Mouse (Mus musculus) right cerebral cortex, postnatal 25 days (tissue): Measurements from ENCODE around the gene Slc11a1.
"Not testable (repeated sequence)": the region's sequence is repeated elsewhere in the genome, so short reads cannot be mapped to it uniquely, and the experiment has no call there.

ENCODE experiments used
- DNase-seq: peaks from one replicate; pipeline ENCODE4 v3.0.0; 2022

Slc11a1 gene

DNA sequence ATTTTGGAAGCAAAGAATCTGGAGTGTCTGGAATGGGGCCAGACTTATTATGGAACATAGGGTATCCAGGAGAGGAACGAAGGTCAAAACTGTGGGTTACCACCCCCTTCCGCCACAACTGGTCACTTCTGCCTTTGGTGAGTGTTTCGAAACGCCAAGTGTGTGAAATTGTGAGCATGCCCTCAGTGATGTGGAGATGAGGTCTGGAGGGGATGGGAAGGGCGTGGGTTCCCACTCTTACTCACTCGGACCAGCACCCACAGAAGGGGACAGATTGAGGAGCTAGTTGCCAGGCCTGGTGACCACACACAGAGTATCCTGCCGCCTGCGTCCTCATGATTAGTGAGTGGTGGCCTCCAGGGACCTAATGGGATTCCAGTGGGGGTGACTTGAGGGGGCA lies at the start of gene Slc11a1:
Slc11a1 (plus strand) TSS at position 216 of the 400 bp plus-strand sequence.
- DNase-seq: no peak

DNA sequence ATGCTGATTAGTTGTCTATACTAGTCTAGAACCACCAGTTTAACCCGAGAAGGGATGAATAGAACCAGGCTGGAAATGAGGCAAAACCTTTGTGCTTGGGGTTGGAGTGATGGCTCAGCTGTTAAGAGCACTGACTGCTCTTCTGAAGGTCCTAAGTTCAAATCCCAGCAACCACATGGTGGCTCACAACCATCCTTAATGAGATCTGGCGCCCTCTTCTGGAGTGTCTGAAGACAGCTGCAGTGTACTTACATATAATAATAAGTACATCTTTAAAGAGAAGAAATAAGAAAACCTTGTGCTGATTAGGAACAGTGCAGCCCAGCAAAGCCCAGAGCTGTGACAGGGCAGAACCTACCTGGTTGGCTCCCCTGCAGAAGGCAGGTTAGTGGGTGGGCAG lies 48.1 kb upstream of the Slc11a1 start:
- not testable (repeated sequence) for DNase-seq

DNA sequence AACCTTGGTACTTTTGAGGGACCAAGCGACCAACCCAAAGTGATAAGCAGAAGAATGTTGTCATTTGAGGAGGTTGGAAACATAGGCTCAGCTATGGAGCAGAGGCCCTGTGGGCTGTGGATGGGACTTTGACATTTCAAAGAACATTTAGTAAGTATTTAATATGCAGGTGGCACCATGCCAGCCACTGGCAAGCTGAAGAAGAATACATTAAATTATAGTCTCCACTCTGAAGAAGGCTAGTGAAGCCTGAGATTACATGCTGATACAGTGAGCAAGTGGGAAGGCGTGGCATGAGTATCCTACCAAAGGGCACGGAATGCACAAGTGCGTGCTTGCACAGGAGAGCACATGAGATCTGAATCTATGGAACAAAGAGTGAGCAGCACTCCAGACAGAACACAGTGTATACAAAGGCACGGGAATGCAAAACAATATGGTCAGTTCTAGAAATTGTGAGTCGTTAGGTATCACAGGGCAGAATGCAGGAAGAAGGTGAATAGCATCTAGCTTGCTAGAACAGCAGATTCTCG lies 45.0 kb upstream of the Slc11a1 start:
- no peak for DNase-seq

DNA sequence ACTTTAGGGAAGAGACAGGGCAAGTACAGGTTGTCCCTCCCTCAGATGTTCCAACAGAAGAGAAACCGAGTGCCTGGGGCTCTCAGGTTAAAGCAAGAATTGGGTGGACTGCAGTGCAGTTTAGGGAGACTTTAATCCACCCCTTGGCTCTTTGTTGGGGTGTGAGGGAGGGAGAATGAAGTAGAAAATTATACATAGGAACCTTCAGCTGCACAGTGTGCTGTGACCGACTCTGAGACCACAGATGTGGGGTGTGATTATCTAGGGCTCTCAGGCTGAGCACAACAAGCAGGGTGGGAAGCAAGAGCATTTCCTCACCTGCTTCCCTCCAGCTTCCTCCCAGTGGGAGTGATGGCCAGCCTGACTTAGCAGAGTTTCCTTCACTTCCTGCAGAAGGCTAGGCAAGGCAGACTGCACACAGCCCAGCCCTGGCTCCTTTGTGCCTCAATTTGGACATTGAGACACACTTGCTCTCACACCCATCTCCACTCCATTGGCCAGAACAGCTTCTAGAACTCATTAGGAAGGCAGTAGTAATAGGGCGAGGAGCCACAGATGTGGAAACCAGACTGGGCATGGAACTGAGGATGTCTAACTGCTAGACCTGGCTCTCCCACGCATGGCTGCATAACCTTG lies 43.8 kb upstream of the Slc11a1 start:
- no peak for DNase-seq

DNA sequence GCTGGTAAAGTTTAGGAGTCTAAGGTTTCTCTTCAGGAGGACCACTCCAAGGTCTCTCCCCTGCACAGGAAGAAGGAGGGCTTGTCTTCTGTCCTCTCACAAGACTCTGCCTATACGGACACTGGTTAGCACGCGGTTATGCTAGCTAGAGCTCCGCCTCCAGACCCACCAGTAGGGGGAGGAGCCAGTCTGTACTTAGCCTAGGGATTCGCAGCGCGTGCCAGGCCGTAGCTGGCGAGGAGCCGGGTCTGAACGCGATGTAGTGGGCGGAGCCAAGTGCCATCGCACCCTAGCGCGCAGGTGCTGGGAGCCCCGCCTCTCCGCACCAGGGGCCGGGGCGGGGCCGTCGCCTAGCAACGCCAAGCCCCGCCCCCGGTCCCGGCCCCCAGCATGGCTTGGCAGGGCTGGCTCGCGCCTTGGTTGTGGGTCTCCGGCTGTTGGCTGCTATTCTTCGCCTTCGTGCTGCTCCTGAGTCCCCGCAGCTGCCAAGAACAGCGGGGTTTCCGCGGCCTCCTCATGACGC lies 42.7 kb upstream of the Slc11a1 start:
- DNase-seq: peak; percentile 95

DNA sequence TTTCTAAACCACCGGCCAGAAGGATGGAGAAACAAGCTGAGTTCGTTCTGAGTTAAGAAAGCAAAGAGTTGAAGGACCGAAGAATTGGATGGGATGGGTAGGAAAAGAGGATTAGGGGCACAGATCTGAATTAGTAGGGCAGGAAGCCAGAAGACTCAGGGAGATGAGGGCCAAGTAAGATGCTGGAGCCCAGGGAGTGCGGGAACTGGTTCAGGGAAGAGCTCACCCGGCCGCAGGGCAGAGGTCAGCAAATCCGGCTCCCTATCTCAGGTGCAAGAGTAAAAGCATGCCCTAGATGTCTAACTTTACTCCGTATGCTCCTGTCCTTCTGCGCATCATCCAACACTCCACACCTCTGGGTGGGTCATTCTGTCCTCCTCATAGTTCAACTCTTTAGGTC lies 42.1 kb upstream of the Slc11a1 start:
- DNase-seq: peak; percentile 14

DNA sequence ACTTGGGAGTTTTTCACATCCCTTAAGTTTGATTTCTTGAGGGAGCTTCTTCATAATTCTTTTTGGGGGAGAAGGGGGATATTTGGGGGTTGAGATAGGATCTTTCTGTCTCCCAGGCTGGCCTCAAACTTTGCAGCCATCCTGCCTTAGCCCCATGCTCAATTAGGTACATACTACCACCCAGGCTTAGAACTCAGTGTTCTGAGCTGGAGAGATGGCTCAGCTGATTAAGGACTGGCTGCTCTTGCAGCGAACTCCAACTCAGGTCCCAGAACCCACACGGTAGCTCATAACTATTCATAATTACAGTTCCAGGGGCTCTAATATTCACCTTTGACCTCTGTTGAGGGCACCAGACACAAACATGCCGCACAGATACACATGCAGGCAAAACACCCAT lies 40.4 kb upstream of the Slc11a1 start:
- DNase-seq: no peak

DNA sequence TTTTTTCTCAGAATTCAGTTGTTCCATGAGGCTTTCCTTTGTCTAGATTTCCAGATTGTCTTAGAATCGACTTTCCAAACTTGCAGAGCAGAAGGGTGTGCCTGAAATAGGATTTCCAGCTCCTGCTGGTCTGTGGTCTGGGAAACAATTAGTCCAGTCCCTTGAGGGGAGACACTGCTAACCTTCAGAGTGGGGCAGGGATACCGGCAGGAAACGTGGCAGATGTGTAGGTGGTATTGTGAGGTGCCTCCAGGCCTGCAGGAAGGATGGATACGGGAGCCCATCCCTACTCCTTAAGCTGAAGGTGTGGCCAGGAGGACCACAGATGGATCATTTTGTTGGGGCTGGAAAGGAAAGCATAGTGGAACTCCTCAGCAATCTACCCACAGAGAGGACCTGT lies 40.0 kb upstream of the Slc11a1 start:
- DNase-seq: no peak

DNA sequence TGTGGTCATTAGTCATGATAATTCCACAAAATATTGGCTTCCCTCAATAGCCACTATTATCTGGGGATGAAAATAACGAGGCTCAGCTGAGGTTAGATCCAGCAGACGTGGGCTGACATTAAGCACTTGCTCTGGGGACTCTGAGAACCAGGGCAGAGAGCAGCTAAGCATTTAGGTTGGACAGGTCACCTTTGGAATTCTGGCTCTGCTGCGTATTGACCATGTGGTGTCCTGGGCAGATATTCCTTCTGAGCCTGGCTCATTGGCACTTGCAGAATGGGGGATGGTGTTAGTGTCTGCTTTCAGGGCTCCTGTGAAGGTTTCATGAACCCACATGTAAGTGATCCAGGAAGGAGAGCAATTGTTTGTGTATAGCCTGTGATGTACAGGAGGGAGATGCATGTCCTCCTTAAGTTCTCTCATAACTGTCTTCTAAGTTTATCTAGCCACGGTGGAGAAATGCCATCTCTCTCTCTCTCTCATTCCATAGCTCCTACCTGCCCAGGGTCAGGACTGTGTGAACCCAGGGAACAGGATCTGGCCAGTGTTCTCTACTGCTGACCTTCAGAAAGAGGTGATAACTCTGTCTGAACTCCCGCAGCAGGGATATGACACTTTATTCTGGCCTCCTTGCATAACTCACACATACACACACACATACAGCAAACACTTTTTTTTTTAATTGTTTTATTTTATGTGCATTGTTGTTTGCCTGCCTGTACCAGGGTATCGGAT lies 39.4 kb upstream of the Slc11a1 start:
- DNase-seq: no peak

DNA sequence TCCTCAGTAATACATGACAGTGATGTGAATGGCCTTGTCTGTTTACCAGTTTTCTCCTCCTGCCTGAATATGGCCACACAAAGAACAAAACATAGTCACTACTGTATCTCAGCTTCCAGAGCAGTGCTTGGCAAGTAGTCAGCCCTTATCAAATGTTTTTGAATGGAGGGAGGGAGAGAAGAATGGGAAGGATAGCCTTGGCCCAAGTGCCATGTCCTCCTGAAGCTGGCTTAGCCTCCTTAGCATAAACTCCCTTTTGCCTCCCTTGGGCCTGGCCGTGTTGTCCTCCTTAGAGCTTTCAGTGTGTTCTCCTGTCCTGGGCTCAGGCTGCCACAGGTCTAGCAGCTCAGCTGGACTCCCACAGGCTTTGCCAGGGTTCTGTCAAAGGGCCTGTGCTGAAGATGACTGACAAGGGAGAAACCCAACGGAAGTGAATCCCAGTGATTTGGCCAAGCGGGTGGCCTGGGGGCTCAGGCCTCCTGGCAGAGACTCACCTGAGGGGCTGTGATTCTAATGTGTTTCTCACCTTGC lies 37.7 kb upstream of the Slc11a1 start:
- DNase-seq: no peak

DNA sequence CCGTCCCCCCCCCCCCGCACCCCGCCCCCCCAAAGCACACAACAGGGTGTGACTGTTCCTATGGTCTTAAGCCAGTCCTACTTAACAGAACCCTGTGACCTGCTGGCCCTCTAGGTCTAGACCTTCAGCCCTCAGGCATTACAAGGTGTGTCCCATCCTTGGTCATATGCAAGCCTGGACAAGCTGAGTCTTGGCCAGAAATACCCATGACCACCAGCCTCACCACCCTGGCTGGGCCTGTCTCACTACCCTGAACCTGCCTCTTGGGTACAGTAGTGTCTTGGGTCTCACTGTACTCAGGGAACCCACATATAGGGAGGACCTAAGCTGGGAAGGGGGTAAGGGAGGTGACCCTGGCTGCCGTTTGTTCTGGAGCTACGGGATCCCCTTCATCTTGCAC lies 37.0 kb upstream of the Slc11a1 start:
- no peak for DNase-seq

DNA sequence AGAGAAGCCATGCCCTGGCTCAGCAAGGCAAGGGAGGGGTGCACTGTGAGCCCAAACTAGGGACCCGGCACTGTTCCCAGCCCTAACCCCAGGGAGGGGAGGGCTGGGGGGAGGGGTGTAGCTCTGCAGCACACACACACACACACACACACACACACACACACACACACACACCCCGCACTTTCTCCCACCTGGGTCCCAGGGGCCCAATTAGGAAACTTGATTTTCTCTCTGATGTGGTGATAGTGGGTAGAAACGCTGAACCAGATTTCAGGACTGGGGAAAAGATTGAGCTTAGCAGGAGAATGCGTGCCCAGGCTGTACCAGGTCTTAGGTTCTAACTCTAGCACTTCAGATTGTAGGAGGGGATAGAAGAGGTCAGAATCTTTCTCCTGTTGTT lies 36.4 kb upstream of the Slc11a1 start:
- DNase-seq: no peak

DNA sequence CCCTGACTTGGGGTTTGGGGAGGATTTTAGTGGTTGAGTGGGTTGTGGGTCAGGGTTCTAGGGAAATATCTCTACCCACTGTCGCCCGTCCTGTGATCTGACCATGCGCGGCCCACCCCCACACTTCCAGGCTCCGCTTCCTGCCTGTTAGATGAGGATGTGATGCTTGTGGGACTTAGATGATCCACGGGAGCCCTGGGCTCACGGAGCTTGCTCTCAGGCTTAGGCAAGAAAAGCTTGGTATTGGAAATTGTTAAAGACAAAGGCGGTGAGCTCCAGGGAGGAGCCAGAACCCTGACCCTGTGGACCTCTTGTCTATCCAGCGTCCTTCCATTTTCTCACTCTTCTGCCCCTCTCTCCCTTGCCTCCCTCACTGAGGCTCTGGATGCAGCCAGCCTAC lies 35.1 kb upstream of the Slc11a1 start:
- DNase-seq: no peak

DNA sequence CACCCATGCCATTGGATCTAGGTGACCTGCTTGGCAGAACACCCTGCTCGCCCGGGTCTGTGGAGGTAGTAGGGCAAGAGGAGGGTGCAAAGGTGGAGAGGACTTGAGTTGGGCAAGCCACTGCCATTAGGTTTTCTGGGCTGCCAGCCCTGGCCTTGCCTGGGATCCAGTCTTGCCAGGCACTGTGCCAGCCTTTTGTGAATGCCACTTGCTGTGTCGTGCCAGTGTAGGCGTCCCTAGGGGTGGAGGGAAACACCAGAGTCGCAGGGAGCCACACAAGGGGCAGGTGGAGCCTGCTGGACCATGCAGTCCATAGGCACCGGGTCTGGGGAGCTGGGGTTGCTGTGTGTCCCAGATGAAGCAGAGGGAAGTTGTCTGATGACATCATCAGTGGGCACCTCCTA lies 34.6 kb upstream of the Slc11a1 start:
- peak; percentile 44 for DNase-seq

DNA sequence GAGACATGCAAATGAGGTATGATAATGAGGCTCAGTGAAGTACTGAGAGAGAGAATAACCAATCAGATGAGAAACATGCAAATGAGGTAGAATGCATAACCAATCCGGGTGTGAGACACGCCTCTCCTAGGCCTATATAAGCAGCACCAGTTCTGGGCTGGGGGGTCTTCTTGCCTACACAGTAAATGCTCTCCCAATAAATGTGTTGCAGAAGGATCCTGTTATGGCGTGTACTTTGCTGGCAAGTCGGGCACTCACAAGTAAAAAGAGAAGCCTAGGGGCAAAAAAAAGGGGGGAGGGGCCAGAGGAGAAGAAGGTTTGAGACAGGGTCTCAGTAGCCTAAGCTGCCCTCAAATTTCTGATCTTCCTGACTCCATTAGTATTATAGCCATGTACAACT lies 34.0 kb upstream of the Slc11a1 start:
- not testable (repeated sequence) for DNase-seq

DNA sequence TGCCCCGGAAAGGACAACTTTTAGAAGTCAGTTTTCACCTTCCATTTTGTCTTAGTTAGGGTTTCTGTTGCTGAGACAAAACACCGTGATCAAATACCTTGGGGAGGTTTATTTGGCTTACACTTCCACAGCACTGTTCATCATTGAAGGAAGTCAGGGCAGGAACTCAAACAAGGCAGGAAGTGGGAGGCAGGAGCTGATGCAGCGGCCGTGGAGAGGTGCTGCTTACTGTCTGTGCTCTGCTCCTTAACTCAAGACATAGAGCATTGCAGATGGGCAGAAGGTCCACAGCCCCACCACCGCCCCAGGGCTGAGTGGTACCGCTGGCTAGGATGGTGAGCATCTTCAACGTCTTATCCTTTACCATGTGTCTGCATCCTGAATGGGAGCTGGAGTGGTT lies 33.1 kb upstream of the Slc11a1 start:
- no peak for DNase-seq

DNA sequence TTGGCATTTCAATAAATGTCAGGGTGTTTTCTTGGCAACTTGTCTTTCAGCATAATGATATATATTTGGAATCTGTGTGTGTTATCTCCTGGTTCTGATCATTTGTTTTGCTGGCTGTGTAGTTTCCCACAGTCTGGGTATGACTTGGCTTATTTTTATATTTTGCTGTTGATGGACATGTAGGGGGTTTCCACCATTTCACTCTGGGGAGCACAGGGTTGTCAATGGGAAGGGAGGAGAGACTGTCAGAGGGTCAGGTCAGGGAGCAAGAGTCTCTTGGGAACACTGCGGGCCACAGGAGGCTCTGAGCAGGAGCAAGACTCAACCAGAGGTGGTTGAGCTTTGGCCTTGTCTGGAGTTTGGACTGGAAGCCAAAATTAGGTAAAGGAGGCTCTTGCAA lies 32.7 kb upstream of the Slc11a1 start:
- DNase-seq: no peak

DNA sequence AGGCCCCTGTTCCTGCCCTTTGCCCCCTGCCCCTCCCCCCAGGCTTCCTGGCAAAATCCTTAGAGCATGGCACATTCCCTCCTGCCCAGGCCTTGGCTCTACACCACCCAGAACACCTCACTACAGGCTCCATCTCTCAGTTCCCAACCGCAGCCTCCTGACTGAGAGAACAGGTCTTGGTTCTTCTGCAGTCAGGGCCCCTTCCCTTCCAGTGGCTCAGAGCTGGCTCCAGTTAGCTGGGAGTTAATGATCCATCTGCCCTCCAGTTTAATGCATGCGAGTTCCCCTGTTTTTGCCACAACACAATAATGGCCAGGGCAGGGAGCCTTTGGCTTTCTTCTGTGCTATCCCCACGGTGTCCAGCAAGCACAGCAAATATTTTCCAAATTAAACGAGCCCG lies 31.8 kb upstream of the Slc11a1 start:
- DNase-seq: no peak

DNA sequence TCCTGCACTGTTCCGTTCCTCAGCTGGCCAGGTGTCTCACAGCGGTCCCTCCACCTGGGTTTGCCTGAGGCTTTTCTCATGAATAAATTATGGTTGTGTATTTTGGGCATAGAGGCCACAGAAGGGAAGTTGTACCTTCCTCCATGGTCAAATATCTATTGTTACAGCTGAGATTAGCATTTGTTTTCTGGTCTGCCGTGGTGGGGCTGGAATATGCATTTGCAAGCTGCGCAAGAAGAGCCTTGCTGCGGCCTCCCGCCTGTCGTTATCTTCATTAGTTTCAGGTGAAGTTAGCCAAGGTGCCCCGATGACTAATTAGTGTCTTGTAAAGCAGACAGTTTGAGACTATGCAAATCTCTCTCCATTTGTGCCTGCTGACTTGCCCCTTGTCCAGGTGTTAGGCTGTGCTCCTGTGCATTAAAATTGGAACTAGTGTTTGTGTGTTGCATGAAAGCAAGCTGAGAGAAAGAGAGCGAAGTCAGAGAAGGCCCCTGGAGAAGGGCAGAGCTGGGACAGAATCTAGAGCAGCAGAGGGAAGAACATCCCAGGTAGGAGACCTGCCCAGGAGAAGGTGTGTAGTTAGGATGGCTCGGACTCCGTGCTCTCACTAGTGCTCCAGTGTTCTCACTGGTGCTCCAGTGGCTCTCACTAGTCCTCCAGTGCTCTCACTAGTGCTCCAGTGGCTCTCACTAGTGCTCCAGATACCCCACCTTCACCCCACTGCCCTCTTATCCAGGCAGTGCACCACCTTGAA lies 30.7 kb upstream of the Slc11a1 start:
- DNase-seq: no peak

DNA sequence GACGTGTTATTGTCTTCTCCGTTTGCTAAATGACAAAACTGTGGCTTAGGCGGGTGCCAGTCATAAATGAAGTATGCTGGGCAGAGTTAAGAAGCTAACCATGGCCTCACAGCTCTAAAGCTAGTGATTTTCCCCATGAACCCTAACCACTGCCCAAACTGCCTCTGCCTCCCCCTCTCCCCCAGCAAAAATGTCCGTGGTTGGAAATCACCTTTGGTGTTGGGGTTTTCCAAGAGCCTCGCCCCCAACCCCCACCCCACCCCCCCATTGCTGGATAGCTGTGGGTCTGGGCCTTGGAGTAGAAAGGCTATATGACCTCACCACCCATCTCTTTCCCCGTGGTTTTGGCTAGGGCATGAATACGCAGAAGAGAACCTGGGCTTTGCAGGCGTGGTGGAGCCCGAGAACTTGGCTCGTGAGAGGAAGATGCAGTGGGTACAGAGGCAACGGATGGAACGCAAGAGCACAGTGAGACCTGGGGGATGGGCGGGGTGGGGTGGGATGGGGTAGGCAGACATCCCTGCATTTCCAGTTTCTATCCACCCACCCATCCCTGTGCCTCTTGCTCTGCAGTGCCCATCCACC lies 23.7 kb upstream of the Slc11a1 start:
- no peak for DNase-seq

DNA sequence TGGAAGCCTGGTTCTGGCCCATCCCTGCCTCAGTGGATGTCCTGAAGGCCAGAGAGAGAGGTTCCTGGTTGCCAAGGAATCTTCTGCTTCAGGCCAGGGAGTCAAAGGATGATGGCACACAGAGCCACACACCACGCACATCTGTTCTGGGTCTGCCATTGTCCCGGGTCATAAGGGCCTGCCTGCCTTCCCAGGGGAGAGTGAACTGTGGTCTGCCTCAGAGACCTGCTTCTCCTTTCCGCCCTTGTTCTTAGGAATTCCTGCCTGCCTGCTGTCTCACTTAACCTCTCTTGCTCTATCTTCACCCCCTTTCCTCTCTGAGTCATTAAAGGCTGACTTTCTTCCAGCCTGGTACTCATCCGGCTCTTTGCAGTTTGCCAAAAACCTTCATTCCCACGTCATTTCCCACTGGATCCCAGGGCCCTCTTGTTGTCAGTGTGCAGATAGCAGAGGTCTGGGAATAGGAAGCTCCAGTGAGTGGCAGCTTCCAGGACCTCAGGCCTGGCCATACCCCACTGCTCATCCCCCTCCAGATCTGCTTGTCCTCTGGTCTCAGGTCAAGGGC lies 22.4 kb upstream of the Slc11a1 start:
- DNase-seq: no peak

DNA sequence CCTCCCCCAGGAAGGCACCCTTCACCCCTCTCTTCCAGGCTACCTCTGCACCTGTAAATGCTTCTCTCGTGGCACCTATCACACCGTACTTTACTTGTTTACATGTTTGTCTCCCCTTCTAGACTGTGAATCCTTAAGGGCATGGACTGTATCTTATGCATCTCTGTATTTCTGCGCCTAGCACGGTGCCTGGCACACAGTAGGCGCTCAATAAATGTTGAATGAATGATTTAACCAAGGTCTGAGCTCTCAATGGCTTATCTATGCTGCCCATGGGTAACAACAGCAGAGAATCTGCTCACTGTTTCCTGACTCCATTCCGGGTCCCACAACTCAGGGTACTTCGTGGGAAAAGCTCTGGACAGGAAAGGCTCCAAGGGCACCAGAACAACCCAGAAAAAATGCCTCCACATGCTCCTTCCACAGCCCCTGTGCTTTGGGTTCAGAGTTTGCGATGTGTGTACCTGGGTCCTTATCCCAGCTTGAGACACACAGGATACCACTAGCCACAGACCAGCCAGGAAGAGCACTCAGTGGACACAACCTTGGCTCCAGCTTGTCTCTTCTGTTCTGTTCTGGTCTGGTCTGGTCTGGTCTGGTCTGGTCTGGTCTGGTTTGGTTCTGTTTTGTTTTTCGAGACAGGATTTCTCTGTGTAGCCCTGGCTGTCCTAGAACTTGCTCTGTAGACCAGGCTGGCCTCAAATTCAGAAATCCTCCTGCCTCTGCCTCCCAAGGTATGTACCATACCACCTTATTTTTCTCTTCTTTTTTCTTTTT lies 21.4 kb upstream of the Slc11a1 start:
- no peak for DNase-seq
